Mouse (Mus musculus): ENCODE data around the gene Mum1. TPM values are rescaled to one million over a fixed set of nuclear protein-coding genes. Genes with fewer than 3 reads are reported as not detected.

Mum1 gene
- total RNA-seq, 2 experiments from 2014 or later, result 53.9 to 55.2 TPM

DNA sequence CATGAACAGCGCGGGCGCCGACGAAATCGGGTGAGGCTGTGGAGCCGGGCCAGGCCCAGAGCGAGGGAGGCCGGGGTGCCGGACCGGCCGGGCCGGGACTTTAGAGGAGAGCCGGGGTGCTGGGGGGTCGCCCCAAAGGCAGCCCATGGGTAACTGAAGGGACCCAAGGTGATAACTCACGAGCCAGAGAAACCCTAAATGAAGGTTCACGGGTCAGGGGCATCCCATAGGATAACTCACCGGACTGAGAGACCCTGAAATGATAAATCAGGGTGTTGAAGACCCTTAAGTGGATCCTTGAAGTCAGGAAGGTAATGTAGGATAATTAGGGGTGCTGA lies 38.9 kb downstream of the Mum1 start:
- DNase-seq, result no peak
- intact Hi-C loops (cut with DNase I), result no loop called here

DNA sequence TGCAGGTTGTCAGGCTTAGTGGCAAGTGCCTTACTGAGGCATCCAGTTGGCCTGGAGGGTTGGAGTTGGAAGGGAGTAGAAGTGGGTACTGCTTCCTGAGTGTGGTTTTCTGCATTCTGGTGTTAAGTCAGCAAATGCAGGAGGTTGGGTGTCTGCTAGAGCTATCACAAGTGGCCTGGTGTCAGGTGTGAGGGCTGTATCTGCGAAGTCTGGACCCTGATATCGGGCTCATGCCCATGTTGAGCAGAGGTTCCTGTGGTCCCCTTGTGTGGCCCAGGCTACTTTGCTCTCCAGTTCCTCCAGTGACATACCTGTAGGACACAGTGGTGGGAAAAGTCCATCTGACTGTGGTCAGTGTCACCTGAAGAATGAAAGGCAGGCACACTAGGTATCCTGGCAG lies 43.9 kb downstream of the Mum1 start:
- intact Hi-C loops (cut with DNase I), result no loop called here
- no peak for DNase-seq

DNA sequence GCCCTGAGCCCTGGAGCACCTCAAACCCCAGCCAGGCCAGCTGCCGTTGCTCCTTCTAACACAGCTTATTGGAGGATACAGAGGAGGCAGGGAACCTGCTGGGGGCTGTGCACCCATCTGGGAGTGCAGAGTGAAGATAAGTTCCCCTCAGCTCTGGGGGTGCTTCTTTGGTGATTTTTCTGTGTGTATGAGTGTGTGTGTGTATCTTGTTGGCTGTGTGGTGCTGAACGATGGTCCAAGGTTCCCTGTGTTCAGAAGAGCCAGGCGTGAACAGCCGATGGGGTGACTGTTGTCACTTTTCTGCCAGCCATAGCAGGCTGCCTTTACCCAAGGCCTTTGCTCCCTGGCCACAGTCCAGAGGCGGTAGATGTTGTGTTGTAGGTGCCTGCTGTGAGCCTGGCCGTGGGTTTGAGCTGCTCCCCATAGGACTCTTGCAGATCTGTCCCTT lies 44.5 kb downstream of the Mum1 start:
- DNase-seq, result no peak
- intact Hi-C loops (cut with DNase I), result no loop called here

DNA sequence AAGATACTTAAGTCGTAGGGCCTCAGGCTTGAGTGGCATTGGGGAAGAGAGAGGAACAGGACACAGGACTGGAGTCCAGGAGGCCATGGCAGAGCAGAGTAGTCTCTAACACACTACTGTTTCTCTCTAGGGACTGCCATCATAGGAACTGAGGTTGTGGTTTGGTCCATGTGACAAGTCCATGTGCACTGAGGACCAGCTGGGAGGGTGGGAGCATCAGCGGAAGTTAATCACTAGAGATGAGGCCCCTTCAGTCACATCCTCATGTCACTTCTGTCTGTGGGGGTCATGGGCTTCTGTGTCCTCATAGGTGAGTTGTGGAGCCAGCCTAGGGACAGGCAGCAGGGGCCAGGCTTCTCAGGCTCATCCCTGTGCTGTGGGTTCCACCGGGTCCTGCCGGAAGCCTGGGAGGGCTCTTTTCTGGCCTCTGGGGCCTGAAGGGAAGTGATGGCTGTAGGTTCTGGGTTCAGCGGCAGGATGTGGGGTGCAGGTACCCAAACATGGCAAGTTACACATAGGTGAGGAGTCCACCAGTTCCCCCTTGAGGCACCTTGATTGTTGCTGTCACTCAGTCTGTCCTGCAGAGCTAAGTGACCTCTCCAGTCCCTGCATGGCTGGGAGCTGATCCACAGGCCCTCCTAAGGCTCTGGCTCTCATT lies 45.1 kb downstream of the Mum1 start:
- no peak for DNase-seq
- intact Hi-C loops (cut with DNase I), result no loop called here

DNA sequence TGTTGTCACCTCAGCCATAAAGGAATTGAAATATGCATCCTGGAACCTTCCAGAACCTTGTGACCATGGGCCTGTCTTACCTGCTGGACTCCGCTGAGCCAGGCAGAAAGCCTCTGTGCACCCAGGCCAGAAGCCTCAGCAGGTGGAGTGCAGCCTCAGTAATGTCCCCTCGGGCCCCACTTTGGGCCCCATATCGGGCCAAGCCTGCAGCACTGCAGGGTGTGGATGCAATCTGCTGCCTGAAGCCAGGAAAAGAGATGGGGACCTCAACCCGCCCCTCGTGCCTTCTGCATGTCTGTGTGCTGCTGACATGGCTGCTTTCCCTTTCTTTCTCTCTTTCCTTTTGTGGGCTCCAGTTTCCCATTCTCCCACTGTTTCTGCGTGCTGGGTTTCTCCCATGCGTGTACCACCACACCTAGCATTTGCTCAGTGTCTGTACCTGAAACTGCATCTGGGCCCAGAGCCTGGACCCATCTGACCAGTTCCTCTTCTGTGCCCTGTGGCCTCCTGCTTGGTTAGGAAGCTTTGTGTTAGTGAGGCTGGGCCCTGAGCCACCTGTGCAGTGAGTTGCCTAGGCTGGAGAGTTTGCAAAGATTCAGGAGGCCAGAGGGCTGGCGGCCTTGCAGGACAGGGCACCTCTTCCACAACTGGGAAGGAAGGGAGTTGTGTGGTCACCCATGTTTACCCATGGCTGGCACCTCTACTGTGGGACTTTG lies 45.8 kb downstream of the Mum1 start:
- intact Hi-C loops (cut with DNase I), result no loop called here
- no peak for DNase-seq

DNA sequence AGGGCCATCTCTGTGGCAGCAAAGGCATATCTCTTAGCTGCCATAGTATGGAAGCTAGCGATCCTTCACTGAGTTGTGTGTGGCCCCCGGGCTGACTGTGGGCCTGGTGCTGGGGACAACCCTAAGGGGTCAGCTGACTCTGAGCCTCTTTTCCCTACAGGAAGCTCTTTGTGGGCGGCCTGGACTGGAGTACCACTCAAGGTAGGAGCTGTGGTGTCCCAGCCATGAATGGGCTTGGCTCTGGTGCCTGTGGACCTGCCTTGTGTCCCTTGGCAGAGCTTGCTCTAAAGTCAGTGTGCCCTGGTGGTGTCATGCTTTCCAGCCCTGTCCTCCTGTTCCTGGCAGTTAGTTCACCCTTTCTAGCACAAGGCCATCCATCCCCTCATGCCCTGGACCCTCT lies 47.6 kb downstream of the Mum1 start:
- intact Hi-C loops (cut with DNase I), result no loop called here

DNA sequence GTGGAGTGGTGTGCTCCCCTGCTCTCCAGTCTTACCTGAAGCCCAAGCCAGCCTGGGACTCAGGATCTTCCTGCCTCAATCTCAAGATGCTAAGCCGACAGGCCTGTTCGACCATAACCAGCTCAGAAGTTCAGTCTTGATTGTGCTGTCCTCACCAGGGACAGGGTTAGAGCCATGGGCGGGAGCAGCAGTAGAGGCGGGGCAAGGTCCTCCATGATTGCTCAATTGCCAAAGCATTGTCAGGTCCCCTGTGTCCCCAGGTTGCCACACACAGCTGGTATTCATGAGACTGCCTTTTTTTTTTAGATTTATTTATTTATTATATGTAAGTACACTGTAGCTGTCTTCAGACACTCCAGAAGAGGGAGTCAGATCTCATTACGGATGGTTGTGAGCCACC lies 50.0 kb downstream of the Mum1 start:
- intact Hi-C loops (cut with DNase I), result no loop called here
- no peak for DNase-seq

More for the DNA sequence above, 47.6 kb downstream of the Mum1 start:
- no peak for DNase-seq

DNA sequence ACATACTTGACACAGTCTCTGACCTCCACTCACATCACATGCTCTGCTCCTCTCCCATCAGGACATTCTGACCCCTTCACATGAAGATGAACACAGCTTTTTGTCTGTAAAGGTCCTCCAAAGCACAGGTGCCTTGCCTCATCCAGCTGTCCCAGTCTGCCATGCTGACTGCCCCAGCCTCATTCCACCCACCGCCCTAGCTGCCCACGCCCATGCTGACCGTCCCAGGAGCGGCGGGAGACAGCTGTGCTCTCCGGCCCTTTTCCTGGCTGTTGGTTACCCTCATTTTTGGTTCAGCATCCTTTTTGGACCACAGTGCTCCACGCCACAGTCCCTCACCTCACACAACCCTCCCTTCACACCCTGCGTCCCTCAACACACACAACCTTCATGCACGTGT lies 52.2 kb downstream of the Mum1 start:
- intact Hi-C loops (cut with DNase I), result no loop called here
- no peak for DNase-seq

DNA sequence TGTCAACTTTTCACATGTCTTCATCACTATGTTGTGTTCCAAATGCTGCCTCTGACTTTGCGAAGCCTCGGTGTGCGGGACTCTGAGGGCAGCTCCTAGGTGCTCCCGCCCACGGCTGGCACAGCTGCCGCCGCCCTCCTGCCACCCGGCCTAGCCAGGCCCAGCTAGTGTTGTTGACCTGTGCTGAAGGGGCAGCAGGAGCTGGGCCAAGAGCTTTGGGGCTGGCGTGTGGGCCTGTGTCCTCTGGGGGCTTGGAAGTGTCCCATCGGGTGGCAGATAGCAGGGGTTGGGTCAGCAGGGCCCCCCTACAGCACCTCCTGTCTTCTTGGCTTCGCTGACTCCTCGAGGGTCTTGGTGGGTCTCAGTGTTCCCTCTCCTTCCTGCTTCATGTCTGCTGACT lies 53.0 kb downstream of the Mum1 start:
- DNase-seq, result no peak
- intact Hi-C loops (cut with DNase I), result no loop called here

DNA sequence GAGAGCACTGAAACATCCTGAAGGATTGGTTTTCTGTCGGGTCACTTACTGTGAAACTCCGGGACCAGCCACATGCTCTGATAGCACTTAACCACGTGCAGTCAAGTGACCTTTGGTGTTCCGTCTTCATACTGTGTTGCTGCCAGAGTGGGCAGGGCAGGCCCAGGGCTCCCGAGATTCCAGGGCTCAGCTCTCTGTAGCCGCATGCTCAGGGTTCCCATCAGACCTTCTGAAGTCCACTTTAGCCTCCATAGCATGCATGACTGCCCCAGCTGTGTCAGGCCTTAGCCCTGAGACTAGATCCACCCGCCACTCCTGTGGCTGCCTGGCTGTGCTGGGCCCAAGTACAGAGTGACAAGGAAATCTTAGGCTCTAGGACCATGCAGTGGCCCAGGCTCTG lies 55.1 kb downstream of the Mum1 start:
- intact Hi-C loops (cut with DNase I), result no loop called here
- DNase-seq, result no peak

DNA sequence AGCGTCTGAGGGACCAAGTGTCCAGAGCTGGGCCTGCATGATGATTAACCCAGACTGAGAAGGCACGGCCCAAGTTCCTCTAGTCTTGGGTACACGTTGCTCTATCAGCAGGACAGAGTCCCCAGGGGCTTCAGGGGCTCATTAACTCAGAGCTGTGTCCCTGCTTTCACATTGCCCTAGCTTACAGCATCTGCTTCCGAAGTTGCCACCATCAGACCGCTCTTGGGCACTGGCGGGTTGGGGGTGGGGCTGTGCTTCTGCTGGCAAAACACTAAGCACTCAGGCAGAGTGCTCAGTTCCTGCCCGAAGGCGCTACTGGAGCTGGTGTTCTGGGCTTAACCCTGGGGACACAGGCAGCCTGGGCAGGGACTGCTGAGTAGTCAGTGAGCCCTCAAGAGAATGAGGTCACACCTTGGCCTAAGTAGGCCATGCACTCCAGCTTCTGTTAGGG lies 55.7 kb downstream of the Mum1 start:
- DNase-seq, result no peak
- intact Hi-C loops (cut with DNase I), result no loop called here

DNA sequence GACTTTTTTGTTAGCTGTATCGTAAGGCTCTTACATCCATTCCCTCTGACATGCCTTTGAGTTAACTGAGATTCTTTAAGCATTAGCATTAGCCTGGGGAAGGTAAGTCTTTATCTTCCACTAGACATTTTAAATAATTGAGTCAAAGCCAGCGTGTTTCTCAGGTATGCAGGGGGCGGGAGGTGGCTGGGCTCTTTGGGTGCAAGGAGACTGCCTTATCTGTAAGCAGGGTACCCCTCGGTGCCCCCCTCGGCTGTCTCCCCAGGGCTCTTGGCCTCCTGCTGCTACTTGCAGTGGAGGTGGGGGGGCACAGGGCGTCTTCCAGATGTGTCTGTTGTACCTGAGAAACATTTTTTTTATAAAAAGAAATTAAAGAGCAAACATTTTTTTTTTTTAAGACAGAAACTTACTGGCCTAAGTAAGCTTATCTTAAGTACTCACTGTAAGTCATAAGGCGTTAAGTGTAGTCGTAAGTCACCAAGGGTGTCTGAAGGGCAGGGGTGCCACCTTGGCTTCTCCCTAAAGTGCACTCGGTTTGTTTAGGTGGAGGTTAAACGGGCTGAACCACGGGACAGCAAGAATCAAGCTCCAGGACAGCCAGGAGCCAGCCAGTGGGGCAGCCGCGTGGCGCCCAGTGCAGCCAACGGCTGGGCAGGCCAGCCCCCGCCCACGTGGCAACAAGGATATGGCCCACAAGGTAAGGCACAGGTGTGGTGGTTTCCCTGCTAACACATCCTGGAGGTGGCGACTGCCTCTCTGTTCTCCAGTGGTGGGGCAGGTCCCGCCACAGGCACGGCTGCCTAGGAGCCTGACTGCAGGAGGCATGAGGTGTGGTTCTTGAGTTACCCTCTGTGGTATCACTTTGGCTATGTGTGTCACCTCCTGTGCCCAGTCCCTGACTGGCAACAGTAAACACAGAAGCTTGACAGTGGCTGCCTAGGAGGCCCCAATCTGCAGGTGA lies 56.5 kb downstream of the Mum1 start:
- intact Hi-C loops (cut with DNase I), result no loop called here
- no peak for DNase-seq

DNA sequence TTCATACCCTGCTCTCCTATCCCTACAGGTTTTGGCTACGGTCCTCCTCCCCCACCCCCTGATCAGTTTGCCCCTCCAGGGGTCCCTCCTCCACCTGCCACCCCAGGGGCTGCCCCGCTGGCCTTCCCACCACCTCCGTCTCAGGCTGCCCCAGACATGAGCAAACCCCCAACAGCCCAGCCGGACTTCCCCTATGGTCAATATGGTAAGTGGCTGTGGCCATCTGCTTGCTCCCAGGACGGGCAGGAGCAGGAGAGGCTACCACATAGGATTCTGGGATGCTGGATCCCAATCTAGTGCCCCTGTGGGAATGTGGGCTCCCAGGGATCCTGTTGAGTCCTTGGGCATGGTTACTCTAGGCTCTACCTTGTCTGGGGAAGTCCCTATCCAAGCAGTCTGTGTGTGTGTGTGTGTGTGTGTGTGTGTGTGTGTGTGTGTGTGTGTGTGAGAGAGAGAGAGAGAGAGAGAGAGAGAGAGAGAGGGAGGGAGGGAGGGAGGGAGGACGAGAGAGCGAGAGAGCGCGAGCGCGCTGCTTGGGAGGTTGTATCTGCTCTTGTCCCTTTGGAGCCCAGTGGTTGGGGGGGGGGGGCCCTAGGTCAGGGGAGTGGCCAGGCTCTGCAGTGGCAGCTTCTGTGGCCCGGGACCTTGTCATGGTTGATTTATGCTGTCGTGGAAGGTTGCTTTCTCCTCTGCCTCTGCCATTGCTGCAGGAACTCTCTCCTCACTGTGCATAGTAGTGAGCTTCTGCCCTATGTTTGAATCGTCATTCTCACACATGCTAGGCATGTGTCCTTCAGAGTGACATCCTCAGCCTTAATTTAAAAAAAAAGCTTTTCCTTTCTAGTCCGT lies 59.2 kb downstream of the Mum1 start:
- intact Hi-C loops (cut with DNase I), result no loop called here
- DNase-seq, result no peak

DNA sequence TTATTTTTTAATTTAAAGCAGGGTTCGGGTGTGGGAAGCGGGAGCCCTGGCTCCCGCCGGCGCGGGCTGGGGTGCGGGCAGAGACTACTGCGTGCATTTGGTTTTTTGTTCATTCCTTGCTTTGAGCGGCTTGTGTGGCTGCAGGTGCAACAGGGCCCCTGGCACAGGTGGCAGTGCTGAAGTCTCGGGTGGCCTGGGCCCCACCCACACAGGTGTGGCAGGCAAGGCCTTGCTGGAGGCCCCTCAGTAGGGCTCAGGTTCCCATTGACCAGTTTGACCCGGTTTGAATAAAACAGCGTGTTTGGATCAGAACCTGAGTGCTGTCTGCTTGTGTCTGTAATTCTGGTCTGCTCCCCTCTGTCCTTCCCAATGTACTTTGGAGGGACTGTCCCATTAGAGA lies 61.9 kb downstream of the Mum1 start:
- intact Hi-C loops (cut with DNase I), result no loop called here
- DNase-seq, result no peak

DNA sequence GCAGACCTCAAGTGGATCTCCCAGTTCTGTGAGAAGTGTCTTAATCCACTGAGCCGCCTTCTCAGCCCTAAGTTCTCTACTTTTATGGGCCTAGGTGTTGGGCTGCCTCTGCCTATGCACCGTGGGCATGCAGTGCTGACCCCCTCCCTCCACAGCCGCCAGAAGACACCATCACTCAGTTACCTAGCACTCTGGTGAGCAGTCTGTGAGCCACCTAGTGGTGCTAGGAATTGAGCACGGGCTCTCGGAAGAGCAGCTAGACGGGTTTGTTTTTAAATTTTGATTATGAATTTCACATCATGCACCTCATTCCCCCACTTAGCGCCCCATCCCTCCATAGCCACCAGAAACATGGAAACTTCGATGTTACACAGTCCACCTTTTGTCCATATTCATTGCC lies 62.4 kb downstream of the Mum1 start:
- no peak for DNase-seq
- intact Hi-C loops (cut with DNase I), result no loop called here

DNA sequence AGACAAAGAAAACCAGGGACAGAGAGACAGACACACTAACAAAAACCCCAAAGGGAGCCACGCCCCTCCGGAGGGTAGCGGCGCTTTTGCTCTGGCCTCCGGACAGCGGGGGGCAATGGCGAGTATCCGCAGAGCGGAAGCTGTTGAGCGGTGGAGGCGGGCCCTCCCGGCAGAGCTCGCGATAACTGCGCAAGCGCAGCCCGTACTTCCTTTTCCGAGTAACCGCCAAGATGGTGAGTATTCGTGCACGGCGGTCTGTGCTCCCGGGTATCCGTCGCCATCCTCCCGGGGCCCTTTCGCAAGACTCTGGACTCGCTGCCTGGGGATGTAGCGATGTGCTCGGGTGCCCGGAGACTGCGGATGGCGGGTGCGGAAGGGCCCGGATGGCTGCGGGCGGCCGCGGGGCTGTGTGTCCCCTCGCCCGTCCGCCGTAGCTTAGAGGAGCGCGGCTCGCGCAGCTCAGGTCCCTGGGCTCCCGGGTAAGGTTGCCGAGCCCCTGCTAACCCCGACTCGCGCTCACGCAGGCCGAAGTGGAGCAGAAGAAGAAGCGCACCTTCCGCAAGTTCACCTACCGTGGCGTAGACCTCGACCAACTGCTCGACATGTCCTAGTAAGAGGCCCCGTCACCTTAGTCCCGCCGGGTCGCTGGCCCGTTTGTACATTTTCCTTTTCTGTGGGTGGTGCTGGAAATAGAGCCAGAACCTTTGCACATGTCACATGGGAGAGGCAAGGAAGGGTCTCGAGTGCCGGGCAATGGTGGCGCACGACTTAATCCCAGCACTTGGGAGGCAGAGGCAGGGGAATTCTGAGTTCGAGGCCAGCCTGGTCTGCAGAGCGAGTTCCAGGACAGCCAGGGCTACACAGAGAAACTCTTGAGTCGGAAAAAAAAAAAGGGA lies 66.3 kb downstream of the Mum1 start, which contains the start of gene Rps15:
TSS of gene Rps15 (plus strand) at position 203 of the 896 bp plus-strand sequence.
- DNase-seq, result peak; percentile 99
- intact Hi-C loops (cut with DNase I), result no loop called here

DNA sequence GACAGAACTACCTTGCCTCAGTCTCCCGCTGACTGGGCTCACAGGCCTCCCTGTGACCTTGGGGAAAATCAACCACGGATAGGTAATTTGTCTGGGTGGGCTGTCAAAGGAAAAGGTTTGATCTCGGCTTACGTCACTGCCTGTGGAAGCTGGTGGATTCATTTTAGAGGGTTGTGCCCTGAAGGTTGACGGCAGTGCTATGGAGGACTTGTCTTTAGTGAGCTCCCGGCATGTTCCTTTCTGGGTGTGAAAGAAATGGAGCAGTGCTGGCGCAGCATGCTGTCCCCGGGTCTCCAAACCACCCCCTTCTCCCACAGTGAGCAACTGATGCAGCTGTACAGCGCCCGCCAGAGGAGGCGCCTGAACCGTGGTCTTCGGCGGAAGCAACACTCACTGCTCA lies 67.1 kb downstream of the Mum1 start:
- intact Hi-C loops (cut with DNase I), result no loop called here

More for the DNA sequence above, 67.1 kb downstream of the Mum1 start:
- no peak for DNase-seq
